Mouse (Mus musculus) limb, embryonic 14.5 days (tissue): ENCODE results near the gene Msantd1. TPM values are rescaled to one million over a fixed set of nuclear protein-coding genes. Genes with fewer than 3 reads are reported as not detected.
"Not testable (repeated sequence)": the region's sequence is repeated elsewhere in the genome, so short reads cannot be mapped to it uniquely, and the experiment has no call there.

Source experiments
- ATAC-seq: fragments of 200-750 bp; cut with Nextera tagmentation; 2 replicates; pipeline ENCODE4 v1.8.0; 2017; ENCODE audit warnings: low read depth, moderate number of reproducible peaks, moderate TSS enrichment; ENCODE audit not compliant: low FRiP score
- DNase-seq: peaks from one replicate; pipeline ENCODE4 v3.0.0-alpha.2; 2015; ENCODE audit warnings: low spot score
- H3K27ac ChIP-seq: fragments of 300-500 bp; sonication (generic); replicated peaks from 2 replicates; pipeline ENCODE4 v1.5.1; 2014; ENCODE audit warnings: low read depth, mild to moderate bottlenecking, low read length, moderate library complexity, mixed read lengths
- H3K27me3 ChIP-seq: fragments of 300-500 bp; sonication (generic); 2 replicates; pipeline ENCODE4 v1.6.1; 2014; ENCODE audit warnings: low read length, mixed read lengths; ENCODE audit not compliant: control insufficient read depth, insufficient read depth
- H3K36me3 ChIP-seq: fragments of 300-500 bp; sonication (generic); 2 replicates; pipeline ENCODE4 v1.6.1; 2014; ENCODE audit warnings: mild to moderate bottlenecking, low read length, moderate library complexity, mixed read lengths; ENCODE audit not compliant: control insufficient read depth, insufficient read depth
- H3K4me1 ChIP-seq: fragments of 300-500 bp; sonication (generic); 2 replicates; pipeline ENCODE4 v1.6.1; 2014; ENCODE audit warnings: antibody characterized with exemption, low read length, mixed read lengths; ENCODE audit not compliant: control insufficient read depth, insufficient read depth
- H3K4me2 ChIP-seq: fragments of 300-500 bp; sonication (generic); replicated peaks from 2 replicates; pipeline ENCODE4 v1.6.1; 2014; ENCODE audit warnings: low read depth, mild to moderate bottlenecking, low read length, moderate library complexity; ENCODE audit not compliant: severe bottlenecking
- H3K4me3 ChIP-seq: fragments of 300-500 bp; sonication (generic); replicated peaks from 2 replicates; pipeline ENCODE4 v1.5.1; 2014; ENCODE audit warnings: low read length
- H3K9ac ChIP-seq: fragments of 300-500 bp; sonication (generic); 2 replicates; pipeline ENCODE4 v1.6.1; 2014; ENCODE audit warnings: mild to moderate bottlenecking, low read depth, low read length, moderate library complexity; ENCODE audit not compliant: severe bottlenecking
- H3K9me3 ChIP-seq: fragments of 300-500 bp; sonication (generic); 2 replicates; pipeline ENCODE4 v1.6.1; 2016; ENCODE audit warnings: low read length; ENCODE audit not compliant: control insufficient read depth
- POLR2A ChIP-seq: fragments of 200-500 bp; IDR thresholded peaks from 2 replicates; pipeline ENCODE4 v1.8.0; 2012; ENCODE audit warnings: inconsistent platforms, mild to moderate bottlenecking, moderate library complexity, borderline replicate concordance; ENCODE audit not compliant: insufficient read depth, insufficient read length; ENCODE audit errors: extremely low read depth
- WGBS: fragments of 180-500 bp; shearing (Covaris S2); extraction: QIAGEN DNeasy Blood & Tissue Kit; methylation state at CpG from one replicate; pipeline ENCODE4 v1.1.7; 2014; 5-methylcytosine and 5-hydroxymethylcytosine counted together
- polyA plus RNA-seq, 2 experiments: library from polyadenylated mRNA; depleted of rRNA in 1 of 2; stranded (reverse) in 1 of 2; unstranded in 1 of 2; fragments of >200 nt; fragmentation: Nextera tagmentation in 1 of 2; extraction: Ambion mirVana in 1 of 2; gene quantifications; 2 replicates each; pipeline versions ENCODE4 v1.2.1 to v1.2.3; 2012 to 2014

Msantd1 gene
- polyA plus RNA-seq (2012; rRNA removed) (4.5 and 5.8 TPM in 2 replicates), polyA plus RNA-seq (2014; fragmentation: Nextera tagmentation; extraction: Ambion mirVana) (0.39 and 0.77 TPM in 2 replicates)

DNA sequence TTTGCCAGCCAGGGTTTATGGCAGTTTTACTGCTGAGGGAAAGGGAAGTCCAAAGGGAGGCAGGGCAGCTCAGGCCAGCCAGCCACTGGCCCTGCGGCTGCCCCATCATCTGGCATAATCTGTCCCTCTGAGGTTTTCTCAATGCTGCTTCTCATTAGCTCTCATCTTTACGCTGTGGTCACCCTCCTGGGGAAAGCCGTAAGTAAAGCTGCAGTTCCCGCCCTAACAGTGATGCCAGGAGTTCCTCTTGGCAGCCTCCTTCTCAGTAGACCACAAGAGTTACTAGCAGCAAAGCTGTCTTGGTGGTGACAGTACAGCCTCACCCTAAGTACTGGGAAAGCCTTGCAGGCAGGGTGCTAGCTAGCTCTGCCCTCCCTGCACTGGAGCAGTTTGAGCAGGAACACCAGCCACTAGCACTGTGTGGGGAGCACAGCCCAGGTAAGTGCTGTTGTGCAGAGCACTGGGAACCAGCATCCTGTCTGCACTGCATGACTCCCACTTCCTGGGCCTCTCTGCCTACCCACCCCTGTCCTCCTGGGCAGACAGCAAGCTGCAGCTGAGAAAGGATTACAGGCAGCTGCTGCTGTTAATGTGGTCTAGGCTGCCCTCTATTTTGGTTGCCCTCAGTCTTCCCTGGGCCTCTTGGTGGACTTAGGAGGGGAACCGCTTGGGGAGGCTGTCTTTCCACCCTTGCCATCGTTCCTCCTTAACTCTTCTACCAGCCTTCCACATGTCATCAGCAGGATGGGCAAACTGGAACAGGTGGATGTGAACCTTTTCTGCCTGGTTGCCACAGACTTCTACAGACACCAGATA, at the start of gene Msantd1:
TSS of gene Msantd1 (plus strand) at position 103 of the 816 bp plus-strand sequence.
- no peak within 1 kb of the TSS for H3K4me3 ChIP-seq
- no peak within 1 kb of the TSS for H3K4me2 ChIP-seq
- H3K36me3 ChIP-seq = peaks cover 73% of the 10 kb centered on the region
- no peak for TF ChIP-seq POLR2A
- no peaks in the 10 kb centered on the region for H3K27me3 ChIP-seq
- H3K9ac ChIP-seq = no peak within 1 kb of the TSS
- WGBS = 69% methylated on average over 6 of the region's 6 CpGs
- ATAC-seq (peak; percentile 19; the same call in 1 of the 2 replicates), DNase-seq (no peak)
- H3K4me1 ChIP-seq = no peaks in the 10 kb centered on the region
- H3K9me3 ChIP-seq = no peaks in the 10 kb centered on the region
- H3K27ac ChIP-seq = no peak within 1 kb of the TSS

DNA sequence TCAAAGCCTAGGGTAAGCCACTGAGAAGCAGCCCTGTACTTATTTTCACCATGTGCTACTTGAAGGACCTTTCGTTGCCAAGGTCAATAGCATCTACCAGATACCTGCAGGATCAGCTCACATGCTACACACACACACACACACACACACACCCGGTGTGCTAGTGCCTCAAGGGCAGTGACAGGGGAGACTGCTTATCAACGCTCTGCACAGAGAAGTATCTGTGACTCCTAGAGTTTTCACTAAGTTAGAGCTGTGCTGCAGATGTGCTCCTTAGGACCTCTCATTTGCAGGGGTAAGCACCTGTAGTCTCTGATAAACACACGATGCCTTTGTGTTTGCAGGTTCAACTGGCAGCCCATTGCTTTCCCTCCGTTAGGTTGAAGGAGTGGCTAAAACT, 42.4 kb upstream of the Msantd1 start:
- 94% methylated on average over 5 of the region's 5 CpGs for WGBS
- no peak for ATAC-seq
- Histone ChIP-seq H3K36me3 (peaks cover 45% of the 10 kb centered on the region), H3K27ac (no peak overlapping the region), H3K4me3 (no peak overlapping the region), H3K4me2 (no peak overlapping the region), H3K9ac (no peak overlapping the region), H3K9me3 (no peaks in the 10 kb centered on the region), H3K27me3 (no peaks in the 10 kb centered on the region), H3K4me1 (no peaks in the 10 kb centered on the region)
- DNase-seq = no peak
- no peak for TF ChIP-seq POLR2A

DNA sequence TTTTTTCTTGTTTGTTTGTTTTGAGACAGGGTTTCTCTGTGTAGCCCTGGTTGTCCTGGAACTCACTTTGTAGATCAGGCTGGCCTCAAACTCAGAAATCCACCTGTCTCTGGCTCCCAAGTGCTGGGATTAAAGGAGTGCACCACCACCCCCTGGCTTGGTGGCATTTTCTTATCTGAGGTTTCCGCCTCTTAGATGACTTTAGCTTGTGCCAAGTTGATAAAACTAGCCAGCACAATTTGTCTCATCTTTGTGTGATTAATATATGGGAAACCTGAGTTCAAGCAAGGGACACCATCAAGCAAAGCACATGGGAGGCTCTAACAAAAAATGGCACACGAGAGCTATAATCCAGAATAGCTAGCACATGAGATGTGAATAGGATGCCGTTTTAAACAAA, 27.5 kb upstream of the Msantd1 start:
- not testable (repeated sequence) for ATAC-seq, H3K27ac ChIP-seq, H3K4me2 ChIP-seq, H3K4me1 ChIP-seq, H3K4me3 ChIP-seq, H3K9me3 ChIP-seq, H3K9ac ChIP-seq, H3K27me3 ChIP-seq, DNase-seq
- 93% methylated on average over 3 of the region's 3 CpGs for WGBS
- H3K36me3 ChIP-seq = peaks cover 80% of the 10 kb centered on the region

DNA sequence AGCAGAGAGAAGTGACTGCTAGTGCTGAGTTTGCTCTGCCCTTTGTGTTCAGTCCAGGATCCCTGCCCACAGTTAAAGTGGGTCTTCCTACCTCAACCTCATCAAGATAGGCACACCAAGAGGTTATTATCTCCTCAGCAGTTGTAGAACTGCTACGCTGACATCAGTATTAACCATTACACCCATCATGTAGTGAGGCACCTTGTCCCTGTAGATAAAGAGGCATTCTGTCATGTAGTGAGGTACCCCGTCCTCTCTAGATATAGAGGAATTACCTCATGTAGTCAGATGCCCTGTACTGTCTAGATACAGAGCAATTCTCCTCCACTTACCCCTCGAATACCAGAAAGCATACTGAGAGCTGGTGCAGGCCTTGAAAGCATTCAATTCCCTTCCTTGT, 26.8 kb upstream of the Msantd1 start:
- Histone ChIP-seq H3K27ac (no peak overlapping the region), H3K9me3 (no peaks in the 10 kb centered on the region), H3K4me1 (no peaks in the 10 kb centered on the region), H3K4me2 (no peak overlapping the region), H3K9ac (no peak overlapping the region), H3K4me3 (no peak overlapping the region), H3K36me3 (peaks cover 75% of the 10 kb centered on the region), H3K27me3 (no peaks in the 10 kb centered on the region)
- no peak for TF ChIP-seq POLR2A
- ATAC-seq (no peak), DNase-seq (no peak)
- 94% methylated on average over 3 of the region's 3 CpGs for WGBS

DNA sequence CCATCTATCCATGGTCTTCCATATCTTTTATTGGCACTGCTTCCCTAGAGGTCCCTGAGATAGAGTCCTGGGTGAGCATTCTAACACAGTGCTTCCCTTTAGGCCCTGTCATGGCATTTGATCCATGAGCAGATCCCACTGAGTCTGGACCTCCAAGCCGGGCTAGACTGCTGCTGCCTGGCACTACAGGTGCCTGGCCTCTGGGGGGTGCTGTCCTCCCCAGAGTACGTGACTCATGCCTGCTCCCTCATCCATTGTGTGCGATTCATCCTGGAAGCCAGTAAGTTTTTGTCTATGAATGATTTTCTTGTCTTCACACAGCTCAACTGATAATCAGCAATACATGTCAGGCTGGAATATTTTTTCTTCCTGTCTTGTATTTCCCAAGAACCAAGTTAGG, 22.6 kb upstream of the Msantd1 start:
- H3K27ac ChIP-seq = no peak overlapping the region
- DNase-seq = no peak
- no peak overlapping the region for H3K9ac ChIP-seq
- H3K4me1 ChIP-seq = no peaks in the 10 kb centered on the region
- H3K36me3 ChIP-seq = peaks cover 69% of the 10 kb centered on the region
- no peaks in the 10 kb centered on the region for H3K9me3 ChIP-seq
- no peaks in the 10 kb centered on the region for H3K27me3 ChIP-seq
- no peak for TF ChIP-seq POLR2A
- 85% methylated on average over 3 of the region's 3 CpGs for WGBS
- ATAC-seq = no peak
- no peak overlapping the region for H3K4me2 ChIP-seq
- no peak overlapping the region for H3K4me3 ChIP-seq
